Mouse (Mus musculus): ENCODE data around the gene Gjd3.

GRCm38 (mm10) chr11:98974871-98975719, 7.7 kb downstream of the Gjd3 start:
- TF ChIP-seq CTCF (IDR thresholded peaks at IDR 0.05; ENCODE audit: low read depth) (peak; percentile 85), EP300 (optimal IDR thresholded peaks at IDR 0.05) (no peak)

Measured in stomach, postnatal 0 days (tissue).